Mouse (Mus musculus): Measurements from ENCODE around the gene Shroom1.

Gene Shroom1

GRCm38 (mm10) chr11:53479783-53480301 lies 22.8 kb downstream of the Shroom1 start, which contains the start of the genes Gm9945 and Sowaha:
TSS of gene Gm9945 (plus strand) at chr11:53480166.
TSS of gene Sowaha (minus strand) at chr11:53480274.
- in situ Hi-C loops (cut with MboI) = no loop called here

- in situ Hi-C loops (cut with MboI) = no loop called here
Measured at GRCm38 (mm10) chr11:53481088-53481730, 24.2 kb downstream of the Shroom1 start.

GRCm38 (mm10) chr11:53483159-53483891 lies 26.3 kb downstream of the Shroom1 start:
- in situ Hi-C loops (cut with MboI) = no loop called here

GRCm38 (mm10) chr11:53485719-53486118 lies 28.7 kb downstream of the Shroom1 start:
- in situ Hi-C loops (cut with MboI) = no loop called here

- in situ Hi-C loops (cut with MboI) = no loop called here
Measured at GRCm38 (mm10) chr11:53486351-53486750, 29.3 kb downstream of the Shroom1 start.

GRCm38 (mm10) chr11:53486822-53487594 lies 30.0 kb downstream of the Shroom1 start:
- in situ Hi-C loops (cut with MboI) = no loop called here

- in situ Hi-C loops (cut with MboI) = no loop called here
Measured at GRCm38 (mm10) chr11:53489007-53489406, 32.0 kb downstream of the Shroom1 start.

GRCm38 (mm10) chr11:53489421-53489820 lies 32.4 kb downstream of the Shroom1 start:
- in situ Hi-C loops (cut with MboI) = no loop called here

- in situ Hi-C loops (cut with MboI) = no loop called here
Measured at GRCm38 (mm10) chr11:53491954-53492401, 35.0 kb downstream of the Shroom1 start.

- in situ Hi-C loops (cut with MboI) = no loop called here
Measured at GRCm38 (mm10) chr11:53493243-53493955, 36.4 kb downstream of the Shroom1 start.

GRCm38 (mm10) chr11:53495417-53495816 lies 38.4 kb downstream of the Shroom1 start:
- in situ Hi-C loops (cut with MboI) = no loop called here

GRCm38 (mm10) chr11:53496946-53497345 lies 39.9 kb downstream of the Shroom1 start:
- in situ Hi-C loops (cut with MboI) = no loop called here

GRCm38 (mm10) chr11:53500569-53500968 lies 43.6 kb downstream of the Shroom1 start:
- in situ Hi-C loops (cut with MboI) = no loop called here

- in situ Hi-C loops (cut with MboI) = no loop called here
Measured at GRCm38 (mm10) chr11:53502039-53502765, 45.2 kb downstream of the Shroom1 start.

- in situ Hi-C loops (cut with MboI) = no loop called here
Measured at GRCm38 (mm10) chr11:53503738-53504137, 46.7 kb downstream of the Shroom1 start.

- in situ Hi-C loops (cut with MboI) = no loop called here
Measured at GRCm38 (mm10) chr11:53504376-53504775, 47.4 kb downstream of the Shroom1 start.

GRCm38 (mm10) chr11:53505026-53505663 lies 48.1 kb downstream of the Shroom1 start:
- in situ Hi-C loops (cut with MboI) = no loop called here

GRCm38 (mm10) chr11:53507098-53507805 lies 50.2 kb downstream of the Shroom1 start:
- in situ Hi-C loops (cut with MboI) = no loop called here

GRCm38 (mm10) chr11:53508152-53508551 lies 51.1 kb downstream of the Shroom1 start:
- in situ Hi-C loops (cut with MboI) = no loop called here

- in situ Hi-C loops (cut with MboI) = no loop called here
Measured at GRCm38 (mm10) chr11:53508591-53508990, 51.6 kb downstream of the Shroom1 start.
